Mouse (Mus musculus) intestine, postnatal 0 days (tissue): Measurements from ENCODE around the gene Adora1. TPM values are rescaled to one million over a fixed set of nuclear protein-coding genes. Genes with fewer than 3 reads are reported as not detected.

Experiments used
- ATAC-seq: fragments of 200-750 bp; cut with Nextera tagmentation; 2 replicates; pipeline ENCODE4 v1.8.0; 2017; ENCODE audit warnings: mild to moderate bottlenecking, moderate TSS enrichment, moderate library complexity
- H3K27ac ChIP-seq: fragments of 300-500 bp; sonication (generic); 2 replicates; pipeline ENCODE4 v1.5.1; 2014; ENCODE audit warnings: mild to moderate bottlenecking, low read depth, low read length, moderate library complexity
- H3K27me3 ChIP-seq: fragments of 300-500 bp; sonication (generic); replicated peaks from 2 replicates; pipeline ENCODE4 v1.6.1; 2014; ENCODE audit warnings: low read length, mixed read lengths; ENCODE audit not compliant: control insufficient read depth, insufficient read depth
- H3K36me3 ChIP-seq: fragments of 300-500 bp; sonication (generic); 2 replicates; pipeline ENCODE4 v1.6.1; 2014; ENCODE audit warnings: mild to moderate bottlenecking, moderate library complexity; ENCODE audit not compliant: control insufficient read depth, insufficient read depth
- H3K4me1 ChIP-seq: fragments of 300-500 bp; sonication (generic); replicated peaks from 2 replicates; pipeline ENCODE4 v1.6.1; 2014; ENCODE audit warnings: antibody characterized with exemption, low read length, mixed read lengths; ENCODE audit not compliant: control insufficient read depth, insufficient read depth
- H3K4me2 ChIP-seq: fragments of 300-500 bp; sonication (generic); replicated peaks from 2 replicates; pipeline ENCODE4 v1.6.1; 2014; ENCODE audit warnings: low read depth, mild to moderate bottlenecking, moderate library complexity
- H3K4me3 ChIP-seq: fragments of 300-500 bp; sonication (generic); 2 replicates; pipeline ENCODE4 v1.5.1; 2014; ENCODE audit warnings: low read depth, low read length
- H3K9ac ChIP-seq: fragments of 300-500 bp; sonication (generic); 2 replicates; pipeline ENCODE4 v1.6.1; 2014; ENCODE audit warnings: mild to moderate bottlenecking, low read depth, low read length
- H3K9me3 ChIP-seq: fragments of 300-500 bp; sonication (generic); 2 replicates; pipeline ENCODE4 v1.6.1; 2016; ENCODE audit warnings: mixed run types; ENCODE audit not compliant: control insufficient read depth
- CTCF ChIP-seq: sonication (generic); IDR thresholded peaks from 2 replicates; pipeline ENCODE4 v1.5.1; 2016; ENCODE audit warnings: low read depth, mild to moderate bottlenecking, control low read depth, antibody characterized with exemption, moderate library complexity
- WGBS: fragments of 180-500 bp; shearing (Covaris S2); extraction: QIAGEN DNeasy Blood & Tissue Kit; methylation state at CpG from one replicate; pipeline ENCODE4 v1.1.7; 2014; 5-methylcytosine and 5-hydroxymethylcytosine counted together
- polyA plus RNA-seq: library from polyadenylated mRNA; unstranded; fragments of >200 nt; fragmentation: Nextera tagmentation; extraction: Ambion mirVana; gene quantifications from 2 replicates; pipeline ENCODE4 v1.2.1, GENCODE M21; 2015

The Adora1 gene
- polyA plus RNA-seq, 1 experiment from 2014 or later = 2.2 TPM

DNA sequence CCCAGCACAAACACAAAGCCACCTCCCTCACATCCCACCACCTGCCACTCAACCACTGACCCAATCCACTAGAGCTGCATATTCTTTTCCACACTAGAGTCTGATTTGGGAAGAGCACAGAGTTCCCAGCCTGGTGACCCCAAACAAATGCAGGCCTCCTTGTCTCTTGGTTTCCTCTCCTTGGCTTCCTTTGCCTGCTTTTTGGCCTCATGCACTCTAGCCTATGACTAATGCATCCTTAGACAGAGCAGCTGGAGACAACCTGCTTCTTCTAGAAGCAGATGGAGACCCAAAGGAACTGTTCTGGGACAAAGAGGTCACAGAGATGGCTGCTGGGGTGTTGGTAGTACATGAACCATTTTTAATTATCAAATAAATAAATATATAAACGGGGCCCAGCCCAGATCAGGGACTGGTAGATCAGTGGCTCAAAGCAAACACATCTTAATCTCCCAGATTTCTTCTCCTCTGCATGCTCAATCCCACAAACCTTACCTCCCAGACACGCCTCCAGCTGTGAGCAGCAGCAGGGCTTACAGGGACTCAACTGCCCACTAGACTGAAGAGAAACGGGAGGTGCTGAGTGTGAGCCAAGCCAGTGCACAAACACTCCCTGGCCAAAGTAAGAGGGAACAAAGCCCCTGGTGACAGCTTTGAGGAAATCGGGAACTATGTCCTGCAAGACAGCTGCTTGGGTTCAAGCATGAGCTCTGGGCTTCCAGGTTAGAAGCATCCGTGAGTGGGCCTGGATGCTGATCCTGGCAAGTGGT, 5.2 kb downstream of the Adora1 start:
- no peak for TF ChIP-seq CTCF
- Histone ChIP-seq H3K27me3 (peaks cover 13% of the 10 kb centered on the region), H3K4me3 (no peak overlapping the region), H3K36me3 (no peaks in the 10 kb centered on the region), H3K4me1 (0 out of 2 replicates have a peak, but pooled peaks cover 7% of the 10 kb centered on the region), H3K27ac (no peak overlapping the region), H3K9ac (no peak overlapping the region), H3K9me3 (no peaks in the 10 kb centered on the region), H3K4me2 (no peak overlapping the region)
- WGBS = 67% methylated on average over 5 of the region's 5 CpGs
- ATAC-seq = no peak

DNA sequence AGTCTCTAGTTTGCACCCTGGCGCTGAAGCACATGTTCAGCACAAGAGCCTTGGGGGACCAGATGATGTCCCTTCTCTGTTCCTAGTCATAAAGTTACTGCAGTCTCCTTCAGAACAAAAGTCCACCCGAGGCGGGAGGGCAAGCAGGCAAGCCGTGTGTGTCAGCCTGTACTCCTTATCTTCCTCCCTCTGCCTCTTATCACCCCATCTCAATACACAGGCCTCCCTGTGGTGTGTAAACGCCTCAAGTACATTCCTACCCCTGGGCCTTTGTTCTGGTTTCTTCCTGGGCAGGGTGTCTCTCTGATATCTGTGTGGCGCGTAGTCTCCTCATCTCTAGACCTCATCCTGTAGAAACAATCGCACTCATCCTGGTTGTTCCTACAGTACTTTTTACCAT, 8.5 kb downstream of the Adora1 start:
- no peaks in the 10 kb centered on the region for H3K9me3 ChIP-seq
- H3K27ac ChIP-seq = no peak overlapping the region
- H3K4me2 ChIP-seq = no peak overlapping the region
- no peak for TF ChIP-seq CTCF
- peak; percentile 60 for ATAC-seq
- H3K9ac ChIP-seq = no peak overlapping the region
- H3K4me1 ChIP-seq = no peaks in the 10 kb centered on the region
- 38% methylated on average over 8 of the region's 8 CpGs for WGBS
- H3K4me3 ChIP-seq = no peak overlapping the region
- no peaks in the 10 kb centered on the region for H3K27me3 ChIP-seq
- no peaks in the 10 kb centered on the region for H3K36me3 ChIP-seq

- H3K9me3 ChIP-seq = no peaks in the 10 kb centered on the region
- H3K9ac ChIP-seq = no peak overlapping the region
- WGBS = 95% methylated on average over 5 of the region's 5 CpGs
- H3K36me3 ChIP-seq = no peaks in the 10 kb centered on the region
- ATAC-seq = no peak
- H3K27ac ChIP-seq = no peak overlapping the region
- no peak overlapping the region for H3K4me2 ChIP-seq
- no peak for TF ChIP-seq CTCF
- no peaks in the 10 kb centered on the region for H3K4me1 ChIP-seq
- H3K27me3 ChIP-seq = no peaks in the 10 kb centered on the region
- no peak overlapping the region for H3K4me3 ChIP-seq
Measured at GRCm38 (mm10) chr1:134225375-134225774, 9.9 kb downstream of the Adora1 start.

DNA sequence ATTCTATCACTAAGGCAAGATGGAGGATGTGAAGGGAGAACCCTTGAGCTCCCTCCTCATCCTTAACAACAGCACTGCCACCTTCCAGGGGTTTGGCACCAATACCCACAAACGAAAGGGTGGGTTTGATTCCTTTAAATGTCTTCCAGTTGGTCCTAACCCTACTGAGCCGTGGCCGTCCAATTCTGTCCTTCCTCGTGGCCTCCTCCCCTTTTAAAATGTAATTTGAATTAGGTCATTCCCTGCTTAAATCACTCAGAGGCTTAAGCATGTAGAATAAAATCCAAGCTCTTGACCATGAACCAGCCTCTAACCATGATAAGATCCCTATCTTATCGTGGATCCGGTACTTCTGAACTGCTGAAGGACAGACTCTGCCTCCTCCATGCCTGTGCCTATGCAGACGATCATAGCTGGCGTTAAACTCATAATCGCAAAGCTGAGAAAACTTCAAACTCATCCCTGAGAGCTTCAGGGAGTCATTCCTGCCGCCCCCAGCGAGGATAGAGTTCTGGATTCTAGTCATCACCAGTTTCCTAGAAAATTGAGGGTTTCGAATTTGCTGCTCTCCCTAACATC, 10.5 kb downstream of the Adora1 start:
- 76% methylated on average over 12 of the region's 12 CpGs for WGBS
- no peaks in the 10 kb centered on the region for H3K9me3 ChIP-seq
- no peak overlapping the region for H3K9ac ChIP-seq
- no peak overlapping the region for H3K27ac ChIP-seq
- ATAC-seq = no peak
- H3K27me3 ChIP-seq = no peaks in the 10 kb centered on the region
- H3K4me2 ChIP-seq = no peak overlapping the region
- TF ChIP-seq CTCF = no peak
- no peaks in the 10 kb centered on the region for H3K4me1 ChIP-seq
- no peaks in the 10 kb centered on the region for H3K36me3 ChIP-seq
- no peak overlapping the region for H3K4me3 ChIP-seq

DNA sequence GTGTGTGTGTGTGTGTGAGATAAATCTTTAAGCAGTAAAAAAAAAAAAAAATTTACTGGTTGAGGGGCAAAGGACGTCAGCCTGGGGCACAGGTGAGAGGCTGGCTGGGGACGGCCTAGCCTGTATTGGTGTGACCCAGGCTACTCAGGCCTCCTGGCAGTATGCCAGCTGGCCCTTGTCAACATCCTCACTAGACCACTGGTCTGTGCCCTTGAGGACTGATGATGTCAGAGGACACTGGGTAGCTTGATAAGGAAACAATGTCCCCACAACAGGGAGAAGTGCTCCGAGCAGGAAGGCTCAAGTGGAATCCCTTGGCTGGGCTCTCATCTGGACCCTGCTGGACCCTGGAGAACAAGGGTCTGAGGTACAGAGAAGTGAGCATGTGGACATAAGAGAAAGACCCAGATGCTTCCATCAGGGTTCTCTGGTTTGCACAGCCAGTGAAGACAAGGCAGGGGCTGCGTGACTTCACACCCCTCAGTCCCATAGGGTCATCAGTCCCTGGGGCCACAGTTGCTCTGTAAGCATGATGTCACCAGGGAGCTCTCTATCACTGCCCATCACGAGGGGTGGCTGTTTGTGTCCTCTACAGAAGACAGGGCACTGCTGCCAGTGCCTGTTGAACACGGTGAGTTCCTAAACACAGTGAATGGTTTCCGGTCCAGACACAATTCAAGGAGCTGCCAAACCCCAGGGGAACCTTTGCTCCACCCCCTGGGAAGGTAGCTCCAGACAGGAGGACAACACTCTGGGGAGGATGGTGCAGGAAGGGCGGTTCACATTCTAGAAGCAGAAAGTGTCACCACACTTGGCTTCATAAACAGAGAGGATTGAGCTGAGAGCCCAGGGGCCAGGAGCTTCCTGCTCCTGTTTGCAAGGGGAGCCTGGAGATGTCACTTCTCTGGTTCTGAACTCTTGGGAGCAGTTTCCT, 12.8 kb downstream of the Adora1 start:
- H3K27ac ChIP-seq = no peak overlapping the region
- no peaks in the 10 kb centered on the region for H3K4me1 ChIP-seq
- TF ChIP-seq CTCF = no peak
- H3K36me3 ChIP-seq = no peaks in the 10 kb centered on the region
- H3K4me2 ChIP-seq = no peak overlapping the region
- no peak overlapping the region for H3K9ac ChIP-seq
- no peak overlapping the region for H3K4me3 ChIP-seq
- H3K27me3 ChIP-seq = no peaks in the 10 kb centered on the region
- 44% methylated on average over 8 of the region's 8 CpGs for WGBS
- H3K9me3 ChIP-seq = no peaks in the 10 kb centered on the region
- peak; percentile 22 for ATAC-seq

DNA sequence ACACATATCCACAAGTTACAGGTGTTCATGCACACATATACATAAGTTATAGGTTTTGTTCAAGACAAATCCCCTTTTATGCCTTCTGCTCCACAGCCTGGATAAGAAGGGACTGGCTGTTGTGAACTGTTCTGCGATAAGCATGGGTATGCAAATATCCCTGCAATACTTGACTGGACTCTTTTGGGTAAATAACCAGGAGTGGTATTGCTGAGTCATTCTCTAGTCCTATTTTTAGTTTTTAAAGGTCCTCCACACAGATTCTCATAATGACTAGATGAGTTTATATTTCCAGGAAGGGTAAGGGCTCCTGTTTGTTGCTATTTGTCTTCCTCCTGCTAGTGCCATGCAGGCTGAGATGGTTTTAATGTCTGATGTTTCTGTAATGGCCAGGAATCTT, 14.1 kb downstream of the Adora1 start:
- WGBS = 47% methylated on average over 1 of the region's 1 CpGs

More for the DNA sequence above, 14.1 kb downstream of the Adora1 start:
- no peak for ATAC-seq
- Histone ChIP-seq H3K4me1 (no peaks in the 10 kb centered on the region), H3K27me3 (no peaks in the 10 kb centered on the region), H3K4me3 (no peak overlapping the region), H3K4me2 (no peak overlapping the region), H3K36me3 (no peaks in the 10 kb centered on the region), H3K9ac (no peak overlapping the region), H3K9me3 (no peaks in the 10 kb centered on the region), H3K27ac (no peak overlapping the region)
- no peak for TF ChIP-seq CTCF
